Mouse (Mus musculus) megakaryocyte-erythroid progenitor cell, adult 5-6 weeks (primary cell): ENCODE results near the gene Hoxc8. TPM values are rescaled to one million over a fixed set of nuclear protein-coding genes. Genes with fewer than 3 reads are reported as not detected.

Experiments
- ATAC-seq: replicated peaks from 2 replicates; pipeline ENCODE4 v1.8.0; 2016; ENCODE audit warnings: mild to moderate bottlenecking, inconsistent platforms; ENCODE audit not compliant: severe bottlenecking, poor library complexity, low FRiP score, low TSS enrichment
- total RNA-seq, 2 experiments: library from RNA; stranded (forward) in 1 of 2; stranded (reverse) in 1 of 2; fragments of 200-1000, 215-1000 nt in 1 of 2; fragments of >200 nt in 1 of 2; fragmentation: Nextera tagmentation in 1 of 2; gene quantifications; 2 replicates each; pipeline ENCODE4 v1.2.3; 2014 to 2017

Hoxc8 gene
- total RNA-seq, 2 experiments from 2014 or later, result not detected

GRCm38 (mm10) chr15:102963671-102964640, 26.5 kb upstream of the Hoxc8 start:
- no peak for ATAC-seq

- ATAC-seq, result no peak
Observed at GRCm38 (mm10) chr15:102965003-102965891, 25.2 kb upstream of the Hoxc8 start.

DNA sequence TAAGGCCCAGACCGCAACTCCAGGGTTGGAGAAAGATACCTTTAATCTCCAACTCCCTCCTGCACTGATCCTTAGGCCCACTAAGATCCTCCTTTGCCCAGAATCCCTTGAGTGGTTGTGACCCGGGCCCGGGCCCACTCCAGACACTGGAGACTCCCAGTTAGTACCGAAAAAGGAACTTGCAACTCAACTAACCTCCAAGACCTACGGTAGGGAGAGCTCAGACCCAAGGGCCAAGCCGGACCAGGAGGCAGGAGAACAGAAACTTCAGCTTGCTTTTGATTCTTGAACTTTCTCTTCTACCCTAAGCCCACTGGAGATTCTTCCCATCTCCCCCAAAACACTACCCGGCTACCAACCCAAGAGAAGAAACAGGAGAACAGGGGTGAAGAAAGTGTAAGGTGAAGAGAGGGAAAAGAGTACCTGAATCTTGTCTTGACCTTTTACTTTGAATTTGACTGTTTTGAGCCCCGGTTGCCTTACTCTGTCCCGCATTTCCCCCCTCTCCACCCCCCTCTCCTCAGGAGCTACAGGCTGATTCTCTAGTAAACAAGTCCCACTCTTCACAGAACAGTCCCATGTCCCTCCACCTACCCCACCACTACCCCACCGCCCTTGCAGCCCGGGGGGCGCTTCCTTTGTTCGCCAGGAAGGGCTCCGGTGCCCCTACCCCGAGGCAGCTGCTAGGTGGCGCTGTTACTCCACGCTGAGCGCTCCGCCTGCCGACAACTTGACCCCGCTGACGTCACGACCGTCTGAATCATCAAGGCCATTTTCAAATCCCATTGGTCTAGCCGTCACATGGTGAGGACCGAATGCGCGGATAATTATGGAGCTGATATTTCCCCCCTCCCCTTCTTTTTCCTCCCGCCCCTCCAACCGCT, 24.3 kb upstream of the Hoxc8 start:
- ATAC-seq, result 0 out of 2 replicates have a peak, but pooled peaks have one; percentile 48

- ATAC-seq, result peak; percentile 25; the same call in 1 of the 2 replicates
Observed at GRCm38 (mm10) chr15:102966776-102967311, 23.6 kb upstream of the Hoxc8 start, which contains the start of gene Hoxc10. Hoxc10 (plus strand) TSS chr15:102966796.

- 0 out of 2 replicates have a peak, but pooled peaks have one; percentile 5 for ATAC-seq
Observed at GRCm38 (mm10) chr15:102967312-102967510, 23.2 kb upstream of the Hoxc8 start, which contains the start of gene Hoxc5. Hoxc5 (plus strand) TSS chr15:102967443.

GRCm38 (mm10) chr15:102967511-102968397, 22.7 kb upstream of the Hoxc8 start:
- ATAC-seq, result no peak

GRCm38 (mm10) chr15:102969296-102969695, 21.1 kb upstream of the Hoxc8 start:
- no peak for ATAC-seq

GRCm38 (mm10) chr15:102970740-102971139, 19.7 kb upstream of the Hoxc8 start:
- no peak for ATAC-seq

GRCm38 (mm10) chr15:102972254-102972653, 18.2 kb upstream of the Hoxc8 start:
- ATAC-seq, result no peak

GRCm38 (mm10) chr15:102972753-102973152, 17.7 kb upstream of the Hoxc8 start:
- ATAC-seq, result no peak

DNA sequence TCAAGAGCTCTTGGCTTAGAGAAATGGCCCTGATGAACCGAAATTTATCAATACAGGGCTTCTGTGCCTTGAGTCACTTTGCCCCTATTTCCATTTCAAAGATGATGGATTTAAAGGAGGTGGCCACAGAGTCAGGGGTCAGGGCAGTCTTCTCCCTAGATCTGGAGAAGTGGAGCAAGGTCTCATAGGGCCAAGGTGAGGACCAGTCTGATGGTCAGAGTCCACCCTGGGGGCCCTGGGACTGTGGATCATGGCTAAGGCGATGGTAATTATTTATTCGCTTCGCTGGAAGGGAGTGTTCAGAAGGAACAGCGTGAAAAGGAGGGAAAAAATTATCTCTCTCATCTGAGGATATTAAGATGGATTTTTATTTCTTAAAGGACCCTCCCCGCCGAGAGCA, 15.4 kb upstream of the Hoxc8 start:
- no peak for ATAC-seq

GRCm38 (mm10) chr15:102975688-102976111, 14.7 kb upstream of the Hoxc8 start:
- no peak for ATAC-seq

GRCm38 (mm10) chr15:102976171-102976570, 14.2 kb upstream of the Hoxc8 start, which contains the start of gene Hoxc9:
Hoxc9 (plus strand) TSS chr15:102976439.
- ATAC-seq, result no peak

GRCm38 (mm10) chr15:102976631-102977422, 13.6 kb upstream of the Hoxc8 start:
- ATAC-seq, result no peak

- ATAC-seq, result no peak
Observed at GRCm38 (mm10) chr15:102977423-102977974, 12.9 kb upstream of the Hoxc8 start.

DNA sequence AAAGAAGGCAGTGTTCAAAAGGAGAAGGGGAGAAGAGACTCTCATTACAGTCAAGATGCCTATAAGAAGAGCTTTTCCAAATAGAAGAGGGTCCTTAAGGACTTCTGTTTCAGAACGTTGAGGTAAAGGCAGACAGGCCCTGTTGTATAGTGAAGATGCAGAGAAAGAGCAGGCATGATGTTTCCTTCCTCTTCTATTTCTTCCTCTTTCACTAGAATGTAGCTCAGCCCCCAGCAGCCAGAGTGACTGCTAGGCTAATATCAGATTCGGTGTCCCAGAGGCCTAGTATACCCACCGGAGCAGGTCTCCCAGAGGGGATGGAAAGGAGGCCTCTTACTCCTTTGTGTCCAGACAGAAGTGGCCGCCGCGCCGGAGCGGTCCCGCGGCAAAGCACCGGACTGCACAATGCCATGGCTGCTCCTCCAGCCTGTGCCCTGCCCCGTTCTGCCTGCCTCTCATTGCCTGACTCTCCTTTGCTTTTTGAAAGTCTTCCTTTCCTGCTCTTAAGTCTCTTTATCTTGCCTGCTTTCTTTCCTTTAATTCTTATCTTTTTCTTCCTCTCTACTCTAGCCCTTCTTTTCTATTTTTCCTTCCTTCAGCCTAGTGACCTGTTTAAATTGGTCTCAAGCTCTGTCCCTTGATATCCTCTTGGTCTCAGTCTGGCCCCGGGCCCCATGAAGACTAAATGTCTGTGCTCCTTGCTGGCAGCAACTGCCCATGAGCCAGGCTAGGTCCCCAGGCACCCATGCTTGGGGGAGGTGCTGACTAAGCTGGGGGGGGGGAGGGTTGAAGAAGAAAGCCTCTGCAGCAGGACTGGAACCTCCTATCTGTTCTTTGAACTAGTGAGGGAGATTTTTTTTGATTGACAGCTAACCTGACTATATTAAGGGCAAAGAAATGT, 11.5 kb upstream of the Hoxc8 start:
- no peak for ATAC-seq
